Comparison of ENCODE assay signal across 26 mouse cellular contexts in genomic region chr13:39225651-39226050, GRCm38 (mm10).
"Had no signal": no experiment of that assay in that cellular context is flagged by ENCODE, and none has a peak within 500 bp of the region (broad histone marks: within the 10 kb centered on the region; RNA-seq: fewer than 3 reads in every experiment).

No protein-coding gene starts in this region.

- DNase-seq: gastrocnemius, adult 2 months; gastrocnemius, postnatal 10 days; gastrocnemius, postnatal 25 days; heart, adult 18-20 months; heart, postnatal 10 days; heart, postnatal 4 days; kidney, adult 11 months; kidney, adult 2 months; kidney, adult 9 months; kidney, postnatal 14 days; kidney, postnatal 36 days; liver had no signal

- ATAC-seq: hindbrain, postnatal 0 days; intestine, embryonic 16.5 days had no signal

- H3K4me3 ChIP-seq: gastrocnemius, adult 2 months; heart, embryonic 10.5 days; heart, embryonic 12.5 days; hindbrain, embryonic 10.5 days; hindbrain, embryonic 12.5 days; hindbrain, embryonic 15.5 days; kidney, embryonic 15.5 days; layer of hippocampus, adult 2 months; left cerebral cortex, adult 2 months; limb, embryonic 10.5 days; limb, embryonic 12.5 days had no signal

- H3K4me1 ChIP-seq: heart, embryonic 10.5 days; heart, embryonic 12.5 days; hindbrain, embryonic 10.5 days; hindbrain, embryonic 12.5 days; hindbrain, embryonic 15.5 days; kidney, embryonic 15.5 days; limb, embryonic 12.5 days had no signal

- H3K27ac ChIP-seq: gastrocnemius, adult 2 months; heart, embryonic 10.5 days; hindbrain, embryonic 10.5 days; hindbrain, embryonic 12.5 days; hindbrain, embryonic 15.5 days; hindbrain, postnatal 0 days; kidney, embryonic 15.5 days; kidney, postnatal 0 days; layer of hippocampus, adult 2 months; left cerebral cortex, adult 2 months; limb, embryonic 10.5 days; limb, embryonic 12.5 days had no signal

- H3K27me3 ChIP-seq: heart, embryonic 12.5 days; hindbrain, embryonic 12.5 days; hindbrain, embryonic 15.5 days; kidney, embryonic 15.5 days; limb, embryonic 12.5 days had no signal

- H3K4me2 ChIP-seq: heart, embryonic 12.5 days; hindbrain, embryonic 12.5 days; hindbrain, embryonic 15.5 days; kidney, embryonic 15.5 days; limb, embryonic 12.5 days; liver, embryonic 11.5 days had no signal

- H3K9ac ChIP-seq: heart, embryonic 12.5 days; hindbrain, embryonic 12.5 days; hindbrain, embryonic 15.5 days; kidney, embryonic 15.5 days; limb, embryonic 12.5 days had no signal

- H3K9me3 ChIP-seq: heart, embryonic 10.5 days; heart, embryonic 12.5 days; hindbrain, embryonic 10.5 days; hindbrain, embryonic 12.5 days; hindbrain, embryonic 15.5 days; kidney, embryonic 15.5 days; limb, embryonic 10.5 days; limb, embryonic 12.5 days had no signal

- H3K36me3 ChIP-seq: heart, embryonic 10.5 days; heart, embryonic 12.5 days; hindbrain, embryonic 10.5 days; hindbrain, embryonic 12.5 days; hindbrain, embryonic 15.5 days; kidney, embryonic 15.5 days; limb, embryonic 10.5 days; limb, embryonic 12.5 days had no signal
